Mouse (Mus musculus): ENCODE results near the gene Ms4a6b. TPM values are rescaled to one million over a fixed set of nuclear protein-coding genes. Genes with fewer than 3 reads are reported as not detected.

Gene Ms4a6b
- 2.4 and 2.9 TPM in 2 replicates for polyA plus RNA-seq (2012; rRNA removed)

GRCm38 (mm10) chr19:11516246-11516645 lies at the start of gene Ms4a6b:
TSS of gene Ms4a6b (plus strand) at chr19:11516512.

DNA sequence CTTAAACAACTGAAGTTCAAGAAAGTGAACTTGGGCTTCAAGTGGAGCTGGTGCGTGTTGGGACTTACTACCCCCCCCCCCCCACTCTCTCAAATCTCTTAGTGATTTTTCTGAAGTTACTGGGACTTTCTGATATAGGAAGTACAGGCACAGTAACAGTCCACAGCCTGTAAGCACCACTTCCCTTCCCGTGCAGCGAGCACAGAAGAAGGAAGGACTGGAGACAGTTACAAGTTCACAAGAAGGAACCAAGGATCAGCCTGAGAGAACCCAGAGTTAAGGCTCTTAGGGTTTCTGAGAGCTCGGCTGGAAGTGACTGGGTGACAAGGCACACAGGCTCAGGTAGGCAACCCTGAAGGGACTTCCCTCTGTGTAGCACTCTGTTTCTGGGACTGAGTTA lies 47.1 kb upstream of the Ms4a6b start, which contains the start of gene Ms4a6c:
TSS of gene Ms4a6c (plus strand) at position 152 of the 400 bp plus-strand sequence.

GRCm38 (mm10) chr19:11485746-11486145 lies 30.6 kb upstream of the Ms4a6b start, which contains the start of gene Gm8369:
TSS of gene Gm8369 (plus strand) at chr19:11485938.

GRCm38 (mm10) chr19:11536593-11536992 lies 20.3 kb downstream of the Ms4a6b start, which contains the start of gene Ms4a4d:
TSS of gene Ms4a4d (plus strand) at chr19:11536801.

Other genes with a start within 250 kb of the Ms4a6b start
- not detected in 2 replicates for gene Ms4a5, start 232.6 kb upstream of the Ms4a6b start, polyA plus RNA-seq (2012; rRNA removed)
- gene Ms4a14, start 202.1 kb upstream of the Ms4a6b start, polyA plus RNA-seq (2012; rRNA removed), result 0.04 and 0.12 TPM in 2 replicates
- 0.82 and 0.93 TPM in 2 replicates for gene Ms4a7, start 180.4 kb upstream of the Ms4a6b start, polyA plus RNA-seq (2012; rRNA removed)
- gene Ms4a4a, start 141.0 kb upstream of the Ms4a6b start, polyA plus RNA-seq (2012; rRNA removed), result 0.66 and 0.78 TPM in 2 replicates
- gene Ms4a4c, start 111.7 kb upstream of the Ms4a6b start, polyA plus RNA-seq (2012; rRNA removed), result 0.44 TPM in 1 of 2 replicates, not detected in the other
- gene Ms4a4b, start 73.0 kb upstream of the Ms4a6b start, polyA plus RNA-seq (2012; rRNA removed), result not detected in 2 replicates
- gene Ms4a6c, start 47.1 kb upstream of the Ms4a6b start, polyA plus RNA-seq (2012; rRNA removed), result 2.6 and 3.3 TPM in 2 replicates
- 0.04 and 0.10 TPM in 2 replicates for gene Gm8369, start 30.6 kb upstream of the Ms4a6b start, polyA plus RNA-seq (2012; rRNA removed)
- 0.20 and 0.32 TPM in 2 replicates for gene Ms4a4d, start 20.3 kb downstream of the Ms4a6b start, polyA plus RNA-seq (2012; rRNA removed)
- gene Ms4a6d, start 88.3 kb downstream of the Ms4a6b start, polyA plus RNA-seq (2012; rRNA removed), result 1.1 and 1.9 TPM in 2 replicates
- gene Ms4a2, start 107.2 kb downstream of the Ms4a6b start, polyA plus RNA-seq (2012; rRNA removed), result 0.19 TPM in 1 of 2 replicates, not detected in the other
- gene Ms4a3, start 124.3 kb downstream of the Ms4a6b start, polyA plus RNA-seq (2012; rRNA removed), result 0.25 and 0.50 TPM in 2 replicates
- not detected in 2 replicates for gene Oosp2, start 144.0 kb downstream of the Ms4a6b start, polyA plus RNA-seq (2012; rRNA removed)
- gene Oosp1, start 174.6 kb downstream of the Ms4a6b start, polyA plus RNA-seq (2012; rRNA removed), result not detected in 2 replicates
- not detected in 2 replicates for gene Oosp3, start 180.5 kb downstream of the Ms4a6b start, polyA plus RNA-seq (2012; rRNA removed)
- not detected in 2 replicates for gene Gif, start 231.0 kb downstream of the Ms4a6b start, polyA plus RNA-seq (2012; rRNA removed)

Measured in central nervous system, embryonic 11.5 days (tissue).